Mouse (Mus musculus) erythroblast, embryonic 14.5 days (primary cell): ENCODE results near the gene Shmt1.

Experiments used
- GATA1 ChIP-seq: IDR thresholded peaks from 2 replicates; pipeline ENCODE4 v1.6.1; 2012; ENCODE audit warnings: low read length, inconsistent platforms, mixed read lengths
- TAL1 ChIP-seq: IDR thresholded peaks from 3 replicates; pipeline ENCODE4 v1.6.1; 2012; ENCODE audit warnings: low read length, inconsistent platforms, mixed read lengths

- TF ChIP-seq GATA1 (no peak), TAL1 (no peak)
Measured at GRCm38 (mm10) chr11:60777801-60778370, 33.6 kb downstream of the Shmt1 start.
